Mouse (Mus musculus): ENCODE data around the gene Kctd20. TPM values are rescaled to one million over a fixed set of nuclear protein-coding genes. Genes with fewer than 3 reads are reported as not detected.
A peak's percentile ranks its signal among the peaks of the same experiment; 100 is the strongest.

The Kctd20 gene
- polyA plus RNA-seq, 1 experiment: 77.9 TPM

DNA sequence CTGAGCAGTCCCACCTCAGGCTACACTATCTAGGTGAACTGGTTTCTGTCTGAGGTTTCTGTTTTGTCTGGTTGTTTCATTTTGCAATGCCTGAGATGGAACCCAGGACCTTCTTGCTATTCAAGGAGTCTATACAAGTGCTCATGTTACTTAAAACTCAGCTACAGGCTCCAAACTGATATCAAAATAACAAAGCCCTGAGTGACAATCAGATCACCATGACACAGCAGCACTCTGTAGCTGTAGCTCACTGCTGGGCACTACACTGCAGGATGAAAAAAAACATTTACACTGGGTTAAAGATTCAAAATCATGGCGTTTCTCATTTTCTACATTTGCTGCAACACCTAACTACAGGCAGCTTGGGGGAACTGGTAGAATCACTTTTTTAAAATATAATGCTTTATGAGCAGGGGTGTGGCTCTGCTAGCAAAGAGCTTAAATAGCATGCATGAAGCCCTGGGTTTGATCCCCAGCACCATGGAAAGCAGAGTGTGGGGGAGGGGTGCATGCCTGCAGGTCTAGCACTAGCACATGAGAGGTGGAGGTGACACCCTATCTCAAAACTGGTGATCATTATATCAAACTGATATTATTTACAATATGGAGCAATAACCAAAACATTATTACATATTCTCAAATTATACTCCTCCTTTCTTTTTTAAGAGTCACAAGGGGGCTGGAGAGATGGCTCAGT is 33.1 kb downstream of the Kctd20 start:
- TF ChIP-seq CTCF (IDR thresholded peaks at IDR 0.05; ENCODE audit: low read depth, low read length) (no peak), EP300 (IDR thresholded peaks at IDR 0.05; ENCODE audit: insufficient read depth, low read depth, low read length) (0 out of 2 replicates have a peak, but pooled peaks have one; percentile 51)

DNA sequence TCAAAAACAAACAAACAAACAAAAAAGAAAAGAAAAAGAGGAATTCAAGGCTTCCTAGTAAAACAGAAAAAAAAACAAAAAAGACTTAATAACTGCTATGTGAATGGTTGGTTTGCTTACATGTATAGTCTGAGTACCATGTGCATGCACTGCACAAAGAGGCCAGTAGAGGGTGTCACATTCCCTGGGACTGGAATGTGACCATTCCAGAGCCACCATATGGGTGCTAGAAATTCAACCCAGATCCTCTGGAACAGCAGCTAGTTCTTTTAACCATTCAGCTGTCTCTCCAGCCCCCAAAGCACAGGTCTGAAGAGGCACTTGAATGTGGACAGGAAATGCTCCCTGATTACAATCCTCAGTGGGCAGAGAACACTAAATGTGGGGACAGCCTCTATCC is 35.1 kb downstream of the Kctd20 start:
- Histone ChIP-seq H3K27ac (ENCODE audit: insufficient read depth, low read length) (peak overlapping the region; percentile 8; the same call in 1 of the 2 replicates), H3K27me3 (ENCODE audit: control insufficient read depth, insufficient read depth, low read length, poor library complexity, severe bottlenecking) (no peaks in the 10 kb centered on the region), H3K9ac (ENCODE audit: low read depth, poor library complexity, severe bottlenecking) (no peak overlapping the region), H3K36me3 (ENCODE audit: control insufficient read depth, insufficient read depth, low read length, poor library complexity, severe bottlenecking) (peaks cover 53% of the 10 kb centered on the region), H3K4me3 (ENCODE audit: low read depth, low read length) (no peak overlapping the region), H3K9me3 (replicated peaks; ENCODE audit: control insufficient read depth, insufficient read depth, low read length, poor library complexity, severe bottlenecking) (no peaks in the 10 kb centered on the region), H3K4me1 (ENCODE audit: control insufficient read depth, insufficient read depth, low read length) (peaks cover 6% of the 10 kb centered on the region)
- no peak for TF ChIP-seq POLR2A (IDR thresholded peaks at IDR 0.05; ENCODE audit: insufficient read depth, low read length)
- TF ChIP-seq CTCF (IDR thresholded peaks at IDR 0.05; ENCODE audit: low read depth, low read length): peak; percentile 49

More for the DNA sequence above, 33.1 kb downstream of the Kctd20 start:
- Histone ChIP-seq H3K27ac (ENCODE audit: insufficient read depth, low read length) (peak overlapping the region; percentile 68), H3K4me3 (ENCODE audit: low read depth, low read length) (no peak overlapping the region), H3K36me3 (ENCODE audit: control insufficient read depth, insufficient read depth, low read length, poor library complexity, severe bottlenecking) (peaks cover 39% of the 10 kb centered on the region), H3K9me3 (replicated peaks; ENCODE audit: control insufficient read depth, insufficient read depth, low read length, poor library complexity, severe bottlenecking) (no peaks in the 10 kb centered on the region), H3K27me3 (ENCODE audit: control insufficient read depth, insufficient read depth, low read length, poor library complexity, severe bottlenecking) (no peaks in the 10 kb centered on the region), H3K9ac (ENCODE audit: low read depth, poor library complexity, severe bottlenecking) (no peak overlapping the region), H3K4me1 (ENCODE audit: control insufficient read depth, insufficient read depth, low read length) (peaks cover 9% of the 10 kb centered on the region)

DNA sequence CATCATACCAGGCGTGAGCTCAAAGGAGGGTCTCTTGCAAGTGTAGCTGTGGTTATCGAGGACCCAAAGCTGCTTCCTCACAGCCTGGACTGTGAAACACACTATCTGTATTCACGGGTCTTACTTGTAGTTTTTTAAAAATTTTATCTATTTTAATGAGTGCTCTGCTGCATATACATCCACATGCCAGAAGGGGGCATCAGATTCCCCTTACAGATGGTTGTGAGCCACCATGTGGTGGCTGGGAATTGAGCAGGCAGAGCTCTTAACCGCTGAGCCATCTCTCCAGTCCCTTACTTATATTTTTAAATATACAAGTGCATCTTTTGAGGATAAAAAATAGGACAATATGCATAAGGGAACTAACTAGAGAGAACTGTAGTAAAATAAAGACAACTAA is 36.0 kb downstream of the Kctd20 start:
- peaks cover 58% of the 10 kb centered on the region for H3K36me3 ChIP-seq (ENCODE audit: control insufficient read depth, insufficient read depth, low read length, poor library complexity, severe bottlenecking)

GRCm38 (mm10) chr17:28988291-28988690 is 36.5 kb downstream of the Kctd20 start:
- H3K36me3 ChIP-seq (ENCODE audit: control insufficient read depth, insufficient read depth, low read length, poor library complexity, severe bottlenecking): peaks cover 59% of the 10 kb centered on the region
- H3K4me1 ChIP-seq (ENCODE audit: control insufficient read depth, insufficient read depth, low read length): peaks cover 2% of the 10 kb centered on the region
- no peaks in the 10 kb centered on the region for H3K9me3 ChIP-seq (replicated peaks; ENCODE audit: control insufficient read depth, insufficient read depth, low read length, poor library complexity, severe bottlenecking)
- no peak for TF ChIP-seq CTCF (IDR thresholded peaks at IDR 0.05; ENCODE audit: low read depth, low read length)
- no peak for TF ChIP-seq POLR2A (IDR thresholded peaks at IDR 0.05; ENCODE audit: insufficient read depth, low read length)
- TF ChIP-seq EP300 (IDR thresholded peaks at IDR 0.05; ENCODE audit: insufficient read depth, low read depth, low read length): no peak
- H3K9ac ChIP-seq (ENCODE audit: low read depth, poor library complexity, severe bottlenecking): no peak overlapping the region
- H3K4me3 ChIP-seq (ENCODE audit: low read depth, low read length): no peak overlapping the region
- H3K27me3 ChIP-seq (ENCODE audit: control insufficient read depth, insufficient read depth, low read length, poor library complexity, severe bottlenecking): no peaks in the 10 kb centered on the region
- H3K27ac ChIP-seq (ENCODE audit: insufficient read depth, low read length): peak overlapping the region; percentile 34; the same call in 1 of the 2 replicates

More for the DNA sequence above, 36.0 kb downstream of the Kctd20 start:
- no peak overlapping the region for H3K9ac ChIP-seq (ENCODE audit: low read depth, poor library complexity, severe bottlenecking)
- peak overlapping the region; percentile 34; the same call in 1 of the 2 replicates for H3K27ac ChIP-seq (ENCODE audit: insufficient read depth, low read length)
- H3K9me3 ChIP-seq (replicated peaks; ENCODE audit: control insufficient read depth, insufficient read depth, low read length, poor library complexity, severe bottlenecking): no peaks in the 10 kb centered on the region
- peaks cover 6% of the 10 kb centered on the region for H3K4me1 ChIP-seq (ENCODE audit: control insufficient read depth, insufficient read depth, low read length)
- H3K27me3 ChIP-seq (ENCODE audit: control insufficient read depth, insufficient read depth, low read length, poor library complexity, severe bottlenecking): no peaks in the 10 kb centered on the region
- no peak overlapping the region for H3K4me3 ChIP-seq (ENCODE audit: low read depth, low read length)
- TF ChIP-seq EP300 (IDR thresholded peaks at IDR 0.05; ENCODE audit: insufficient read depth, low read depth, low read length) (no peak), POLR2A (IDR thresholded peaks at IDR 0.05; ENCODE audit: insufficient read depth, low read length) (no peak), CTCF (IDR thresholded peaks at IDR 0.05; ENCODE audit: low read depth, low read length) (peak; percentile 63)

DNA sequence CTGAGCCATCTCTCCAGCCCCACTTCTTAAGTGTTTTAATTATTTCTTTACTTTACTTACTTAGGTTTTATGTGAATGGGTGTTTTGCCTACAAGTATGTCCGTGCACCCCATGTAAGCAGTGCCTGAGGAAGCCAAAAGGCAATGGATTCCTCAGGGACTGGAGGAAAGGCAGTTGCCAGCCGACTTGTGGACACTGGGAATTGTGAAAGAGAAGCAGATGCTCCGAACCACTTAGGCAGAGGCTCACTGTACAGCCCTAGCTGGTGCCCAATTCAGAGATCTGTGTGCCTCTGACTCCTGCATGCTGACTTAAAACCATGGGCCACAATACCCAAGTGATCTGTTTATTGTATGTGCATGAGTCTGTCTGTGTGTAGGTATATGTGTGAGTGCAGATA is 37.2 kb downstream of the Kctd20 start:
- Histone ChIP-seq H3K9ac (ENCODE audit: low read depth, poor library complexity, severe bottlenecking) (no peak overlapping the region), H3K4me3 (ENCODE audit: low read depth, low read length) (no peak overlapping the region), H3K4me1 (ENCODE audit: control insufficient read depth, insufficient read depth, low read length) (no peaks in the 10 kb centered on the region), H3K9me3 (replicated peaks; ENCODE audit: control insufficient read depth, insufficient read depth, low read length, poor library complexity, severe bottlenecking) (no peaks in the 10 kb centered on the region), H3K27ac (ENCODE audit: insufficient read depth, low read length) (no peak overlapping the region), H3K36me3 (ENCODE audit: control insufficient read depth, insufficient read depth, low read length, poor library complexity, severe bottlenecking) (peaks cover 55% of the 10 kb centered on the region), H3K27me3 (ENCODE audit: control insufficient read depth, insufficient read depth, low read length, poor library complexity, severe bottlenecking) (no peaks in the 10 kb centered on the region)
- no peak for TF ChIP-seq CTCF (IDR thresholded peaks at IDR 0.05; ENCODE audit: low read depth, low read length)
- TF ChIP-seq EP300 (IDR thresholded peaks at IDR 0.05; ENCODE audit: insufficient read depth, low read depth, low read length): no peak
- no peak for TF ChIP-seq POLR2A (IDR thresholded peaks at IDR 0.05; ENCODE audit: insufficient read depth, low read length)

DNA sequence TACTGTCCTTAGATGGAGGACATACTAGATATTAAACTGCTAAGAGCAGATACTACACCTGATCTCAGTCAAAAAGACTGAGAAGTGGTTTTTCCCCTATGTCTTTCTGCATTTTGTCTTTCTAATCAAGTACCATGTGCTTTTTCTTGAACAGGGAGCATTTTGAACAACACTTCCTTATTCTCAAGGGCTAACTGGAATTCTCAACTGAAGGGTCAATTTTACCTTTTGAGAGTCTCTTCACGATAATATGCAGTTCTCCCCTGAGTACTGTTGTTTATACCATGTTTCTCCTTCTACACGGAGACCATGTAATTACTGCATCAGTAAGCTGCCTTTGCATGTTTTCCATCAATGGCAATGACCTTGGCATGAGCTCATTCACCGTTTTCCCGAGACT is 38.3 kb downstream of the Kctd20 start:
- no peaks in the 10 kb centered on the region for H3K4me1 ChIP-seq (ENCODE audit: control insufficient read depth, insufficient read depth, low read length)
- no peak overlapping the region for H3K9ac ChIP-seq (ENCODE audit: low read depth, poor library complexity, severe bottlenecking)
- H3K27me3 ChIP-seq (ENCODE audit: control insufficient read depth, insufficient read depth, low read length, poor library complexity, severe bottlenecking): no peaks in the 10 kb centered on the region
- TF ChIP-seq CTCF (IDR thresholded peaks at IDR 0.05; ENCODE audit: low read depth, low read length): no peak
- no peak for TF ChIP-seq EP300 (IDR thresholded peaks at IDR 0.05; ENCODE audit: insufficient read depth, low read depth, low read length)
- no peak for TF ChIP-seq POLR2A (IDR thresholded peaks at IDR 0.05; ENCODE audit: insufficient read depth, low read length)
- peaks cover 56% of the 10 kb centered on the region for H3K36me3 ChIP-seq (ENCODE audit: control insufficient read depth, insufficient read depth, low read length, poor library complexity, severe bottlenecking)
- no peak overlapping the region for H3K4me3 ChIP-seq (ENCODE audit: low read depth, low read length)
- no peak overlapping the region for H3K27ac ChIP-seq (ENCODE audit: insufficient read depth, low read length)
- H3K9me3 ChIP-seq (replicated peaks; ENCODE audit: control insufficient read depth, insufficient read depth, low read length, poor library complexity, severe bottlenecking): no peaks in the 10 kb centered on the region

All from ES-Bruce4 (cell line).